Mouse (Mus musculus) cerebellum, adult 2 months (tissue): ENCODE results near the gene Qrfpr. TPM values are rescaled to one million over a fixed set of nuclear protein-coding genes. Genes with fewer than 3 reads are reported as not detected.
A peak's percentile ranks its signal among the peaks of the same experiment; 100 is the strongest.

ENCODE experiments used
- DNase-seq, 2 experiments: peaks; one replicate each; pipeline ENCODE4 v3.0.0; 2021
- H3K27ac ChIP-seq: fragments of 200-500 bp; 2 replicates; pipeline ENCODE4 v1.5.1; 2012; ENCODE audit warnings: low read length, control low read depth, inconsistent platforms; ENCODE audit not compliant: insufficient read depth
- H3K27me3 ChIP-seq: fragments of 200-500 bp; 2 replicates; pipeline ENCODE4 v1.6.1; 2012; ENCODE audit warnings: inconsistent platforms, mild to moderate bottlenecking, low read length, moderate library complexity; ENCODE audit not compliant: control insufficient read depth, insufficient read depth
- H3K4me1 ChIP-seq: fragments of 200-500 bp; 2 replicates; pipeline ENCODE4 v1.6.1; 2011; ENCODE audit warnings: low read length; ENCODE audit not compliant: control insufficient read depth, insufficient read depth
- H3K4me3 ChIP-seq: fragments of 200-500 bp; replicated peaks from 2 replicates; pipeline ENCODE3; 2011; ENCODE audit warnings: mild to moderate bottlenecking, low read depth, low read length, control low read depth; ENCODE audit not compliant: insufficient read depth
- CTCF ChIP-seq: fragments of 200-500 bp; IDR thresholded peaks from 2 replicates; pipeline ENCODE4 v1.5.1; 2011; ENCODE audit warnings: low read depth, mild to moderate bottlenecking, control low read depth, low read length, moderate library complexity, borderline replicate concordance; ENCODE audit not compliant: insufficient read depth
- POLR2A ChIP-seq: fragments of 200-500 bp; IDR thresholded peaks from 2 replicates; pipeline ENCODE4 v1.6.1; 2011; ENCODE audit warnings: low read length, control low read depth, borderline replicate concordance; ENCODE audit not compliant: insufficient read depth
- WGBS: fragments of 180-500 bp; shearing (Covaris S2); methylation state at CpG from one replicate; pipeline ENCODE4 v1.1.7; 2018; 5-methylcytosine and 5-hydroxymethylcytosine counted together
- polyA plus RNA-seq: library from polyadenylated mRNA; depleted of rRNA; stranded (reverse); fragments of >200 nt; gene quantifications from 2 replicates; pipeline ENCODE4 v1.2.3, GENCODE M21; 2012; rRNA removed

Gene Qrfpr
- polyA plus RNA-seq, 1 experiment = 0.36 TPM

DNA sequence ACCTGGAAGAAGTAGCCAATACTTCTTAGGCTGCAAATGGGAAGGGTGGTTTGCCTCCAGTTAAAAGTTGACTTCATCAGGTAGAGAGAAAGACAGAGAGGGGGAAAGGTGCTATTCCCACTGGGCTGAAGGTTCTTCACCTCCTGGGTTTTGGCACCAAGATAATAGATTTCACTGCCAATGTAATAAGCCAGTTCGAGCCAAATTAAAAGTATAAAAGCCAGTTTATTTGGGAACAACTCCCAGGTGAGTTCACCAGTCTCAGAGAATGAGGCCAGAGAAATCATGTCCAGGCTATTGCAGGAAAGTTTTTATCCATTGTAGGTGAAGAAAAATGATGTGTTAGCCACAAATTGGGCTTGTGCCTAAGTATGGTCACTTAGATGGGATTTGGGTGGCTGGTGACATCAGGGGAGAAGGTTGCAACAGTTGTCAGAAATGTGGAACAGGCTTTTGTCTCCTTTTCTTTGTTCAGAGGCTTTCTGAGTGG lies 83.9 kb downstream of the Qrfpr start:
- H3K4me3 ChIP-seq = no peak overlapping the region
- TF ChIP-seq POLR2A = no peak
- no peak for TF ChIP-seq CTCF
- no peaks in the 10 kb centered on the region for H3K4me1 ChIP-seq
- DNase-seq = no peak
- no peak overlapping the region for H3K27ac ChIP-seq
- WGBS = 46% methylated on average over 1 of the region's 1 CpGs
- H3K27me3 ChIP-seq = no peaks in the 10 kb centered on the region

DNA sequence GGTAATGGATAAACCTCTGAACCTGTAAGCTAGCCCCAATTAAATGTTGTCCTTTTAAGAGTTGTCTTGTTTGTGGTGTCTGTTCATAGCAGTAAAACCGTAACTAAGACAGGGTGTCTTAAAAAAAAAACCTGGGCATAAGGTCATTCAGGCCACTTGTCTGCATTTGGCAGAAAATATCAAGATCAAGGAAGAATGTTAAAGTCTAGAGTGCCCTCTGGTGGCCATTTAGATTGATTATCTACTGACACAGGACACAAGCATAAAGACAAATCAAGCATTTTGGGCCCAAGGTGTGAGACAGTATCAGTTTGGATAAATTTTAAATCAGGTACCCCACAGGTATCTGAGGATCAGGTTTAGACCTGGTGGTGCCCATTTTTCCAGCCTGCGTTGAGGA lies 84.6 kb downstream of the Qrfpr start:
- Histone ChIP-seq H3K4me3 (no peak overlapping the region), H3K27me3 (no peaks in the 10 kb centered on the region), H3K4me1 (no peaks in the 10 kb centered on the region), H3K27ac (no peak overlapping the region)
- TF ChIP-seq POLR2A (no peak), CTCF (no peak)
- WGBS = 38% methylated on average over 2 of the region's 2 CpGs
- peak in 1 of 2 experiments; percentile 6 for DNase-seq

GRCm38 (mm10) chr3:36136152-36136551 lies 86.0 kb downstream of the Qrfpr start:
- H3K4me1 ChIP-seq = no peaks in the 10 kb centered on the region
- H3K4me3 ChIP-seq = no peak overlapping the region
- H3K27me3 ChIP-seq = no peaks in the 10 kb centered on the region
- TF ChIP-seq CTCF (no peak), POLR2A (no peak)
- H3K27ac ChIP-seq = no peak overlapping the region
- DNase-seq = no peak

Other genes starting within 250 kb of the Qrfpr start
- gene Mccc1, start 221.6 kb downstream of the Qrfpr start, polyA plus RNA-seq = 38.5 and 39.3 TPM in 2 replicates
- gene Ccdc144b, start 168.8 kb downstream of the Qrfpr start, polyA plus RNA-seq = not detected in 2 replicates
- 57.4 and 59.6 TPM in 2 replicates for gene Acad9, start 156.3 kb downstream of the Qrfpr start, polyA plus RNA-seq
- 5.6 and 6.2 TPM in 2 replicates for gene D3Ertd254e, start 71.3 kb downstream of the Qrfpr start, polyA plus RNA-seq